Mouse (Mus musculus): ENCODE data around the gene Rab11fip3.
A peak's percentile ranks its signal among the peaks of the same experiment; 100 is the strongest.

The Rab11fip3 gene

DNA sequence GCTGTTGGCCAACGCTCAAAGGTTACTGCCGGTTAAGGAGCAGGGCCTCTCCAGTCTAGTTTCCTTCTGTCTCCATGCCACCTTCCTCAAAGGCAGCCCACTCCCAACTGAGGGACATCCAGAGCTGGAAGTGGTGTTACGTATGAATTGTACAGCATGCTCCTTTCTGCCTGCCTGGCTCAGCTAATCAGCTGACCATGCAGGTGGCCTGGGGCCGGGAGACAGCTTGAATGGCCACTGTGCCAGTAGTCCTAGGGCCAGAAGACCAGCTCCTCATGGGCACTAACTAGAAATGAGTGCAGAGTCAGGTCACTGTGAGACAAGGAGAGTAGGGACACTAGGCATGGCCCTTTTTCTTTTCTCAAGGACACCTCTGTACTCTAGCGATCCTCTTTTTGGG lies 116.2 kb downstream of the Rab11fip3 start:
- no peak for DNase-seq

DNA sequence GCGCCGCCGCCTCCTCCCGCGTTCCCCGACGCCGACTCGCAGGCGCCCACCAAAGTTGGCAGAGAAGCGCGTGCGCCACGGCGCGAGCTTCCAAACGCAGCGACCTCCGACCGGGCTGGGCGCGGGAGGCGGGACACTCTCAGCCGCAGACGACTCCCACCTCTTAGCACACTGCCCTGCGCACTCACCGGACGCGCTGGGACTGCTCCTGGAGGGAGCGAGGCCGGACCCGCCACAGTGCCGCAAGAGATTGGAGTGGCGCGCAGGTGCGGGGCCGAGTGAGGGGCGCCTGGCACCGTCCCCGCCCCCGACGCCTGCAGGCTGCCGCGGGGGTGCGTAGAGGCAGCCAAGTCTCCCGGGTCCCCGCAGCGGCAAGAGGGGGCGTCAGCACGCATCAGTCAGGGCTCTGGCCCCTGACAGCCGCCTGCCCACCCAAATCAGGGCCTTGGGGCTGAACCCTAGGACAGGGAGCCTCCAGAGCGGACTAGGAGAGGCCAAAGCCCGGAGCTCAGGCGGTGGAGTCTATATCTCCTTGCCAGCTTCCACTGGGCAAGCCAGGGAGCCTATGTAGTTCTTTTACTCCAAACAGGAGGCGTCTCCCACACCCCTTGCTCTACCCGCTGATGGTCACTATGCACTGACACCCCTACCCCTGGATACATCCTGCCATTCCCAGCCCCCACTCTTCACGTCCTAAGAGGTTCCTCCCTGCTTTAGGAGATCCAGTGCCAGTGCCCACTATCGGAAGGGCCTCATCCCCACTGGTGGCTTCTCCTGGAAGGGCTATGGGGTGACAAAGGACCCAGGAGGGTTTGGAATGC lies 117.3 kb downstream of the Rab11fip3 start, which contains the start of gene A930017K11Rik:
Gene A930017K11Rik (minus strand): TSS at position 763 of the 821 bp plus-strand sequence.
- no peak for DNase-seq

DNA sequence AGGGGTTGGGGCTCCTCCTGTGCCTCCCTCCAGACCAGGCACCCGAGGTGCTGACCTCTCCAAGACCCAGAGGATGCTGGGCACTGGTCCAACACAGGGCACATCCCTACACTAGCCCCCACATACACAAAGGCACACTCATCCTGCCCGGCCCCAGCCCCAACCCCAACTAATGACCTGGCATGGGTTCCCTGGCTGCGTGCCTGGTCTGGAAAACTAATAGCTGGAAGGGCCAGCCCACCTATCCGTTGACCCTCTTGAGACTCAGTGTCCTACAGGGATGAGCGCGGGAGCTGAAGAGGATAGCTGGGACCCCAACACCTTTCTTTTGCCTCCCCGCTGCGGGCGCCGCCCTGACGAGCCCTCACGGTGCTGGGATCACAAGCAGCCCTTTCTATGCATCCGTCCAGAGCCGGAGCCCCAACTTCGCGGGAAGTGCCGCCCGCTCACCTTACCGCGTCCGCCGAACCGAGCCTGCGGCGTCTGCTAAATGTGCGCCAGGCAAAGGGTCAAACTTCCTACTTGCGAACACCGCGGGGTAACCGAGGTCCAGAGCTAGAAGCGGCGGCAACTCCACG lies 118.0 kb downstream of the Rab11fip3 start:
- DNase-seq: no peak

DNA sequence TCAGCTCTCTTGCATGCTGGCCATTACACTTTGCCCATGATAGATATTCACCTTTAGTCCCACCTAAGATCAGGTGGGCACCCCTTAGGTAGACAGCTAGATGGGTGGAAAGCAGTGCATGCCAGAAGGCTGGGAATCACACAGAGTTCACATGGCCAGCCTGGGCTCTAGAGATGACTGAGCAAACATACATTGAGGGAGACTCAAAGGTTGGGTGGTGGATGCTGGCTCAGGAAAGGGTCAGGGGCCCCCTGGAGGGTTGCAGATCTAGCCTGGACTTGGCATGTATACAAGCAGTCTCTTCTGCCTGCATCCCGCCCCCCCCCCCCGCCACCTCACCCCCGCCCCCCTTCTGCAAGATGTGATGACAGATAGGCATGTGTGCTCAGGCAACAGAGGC lies 118.6 kb downstream of the Rab11fip3 start:
- DNase-seq: no peak

DNA sequence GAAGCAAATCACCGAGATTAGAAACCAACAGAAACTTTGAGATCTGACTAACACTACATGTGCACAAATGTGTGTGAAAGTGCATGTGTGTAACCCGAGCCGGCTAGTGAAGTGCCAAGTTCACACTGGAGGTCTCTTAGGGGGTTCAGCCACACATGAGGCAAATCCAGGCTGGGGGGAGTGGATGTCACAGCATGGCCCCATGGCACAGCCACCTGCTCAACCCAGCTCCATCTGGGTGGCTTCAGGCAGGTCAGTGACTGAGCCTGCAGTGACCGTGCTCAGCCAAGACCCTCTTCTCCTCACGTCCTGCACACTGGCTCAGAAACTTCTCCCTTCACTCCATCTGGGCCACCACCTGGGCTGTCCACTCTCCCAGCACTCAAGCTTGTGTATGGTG lies 119.4 kb downstream of the Rab11fip3 start:
- no peak for DNase-seq

DNA sequence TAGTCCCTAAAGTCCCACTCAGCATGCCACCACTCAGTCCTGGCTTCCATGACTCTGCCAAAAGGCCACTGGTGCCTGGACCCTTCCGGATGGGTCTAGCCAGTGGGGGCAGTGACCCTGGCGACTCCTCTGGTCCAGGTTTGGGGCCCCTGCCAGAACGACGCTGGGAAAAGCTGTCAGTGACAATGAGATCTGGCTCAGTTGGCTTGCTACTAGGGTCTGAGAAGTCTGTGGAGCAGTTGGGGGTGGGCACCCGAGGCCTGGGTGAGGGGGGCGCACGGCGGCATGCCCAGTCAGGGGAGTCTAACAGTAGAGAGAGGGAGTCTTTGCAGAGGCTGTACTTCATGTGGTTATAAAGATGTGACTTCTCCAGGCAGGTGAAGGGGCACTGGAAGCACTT lies 121.3 kb downstream of the Rab11fip3 start:
- no peak for DNase-seq

DNA sequence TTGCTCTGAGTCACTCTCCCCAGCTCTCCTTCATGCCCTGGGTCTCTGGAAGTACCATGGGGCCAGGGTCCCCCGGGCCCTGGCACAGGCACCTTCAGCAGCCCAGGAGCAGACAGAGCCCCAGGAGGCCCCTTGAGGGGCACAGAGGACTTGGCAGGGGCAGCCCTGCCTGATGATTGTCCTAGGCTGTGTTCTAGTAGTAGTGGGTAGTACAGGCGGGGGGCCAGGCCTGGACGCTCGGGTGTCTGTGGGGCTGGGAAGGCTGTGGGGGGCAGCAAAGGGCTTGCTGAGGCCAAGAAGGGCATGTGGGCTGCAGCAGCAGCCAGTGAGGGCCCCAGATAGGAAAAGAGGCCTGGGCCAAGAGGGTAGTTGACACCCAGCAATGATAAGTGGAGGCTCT lies 121.8 kb downstream of the Rab11fip3 start:
- DNase-seq: no peak

DNA sequence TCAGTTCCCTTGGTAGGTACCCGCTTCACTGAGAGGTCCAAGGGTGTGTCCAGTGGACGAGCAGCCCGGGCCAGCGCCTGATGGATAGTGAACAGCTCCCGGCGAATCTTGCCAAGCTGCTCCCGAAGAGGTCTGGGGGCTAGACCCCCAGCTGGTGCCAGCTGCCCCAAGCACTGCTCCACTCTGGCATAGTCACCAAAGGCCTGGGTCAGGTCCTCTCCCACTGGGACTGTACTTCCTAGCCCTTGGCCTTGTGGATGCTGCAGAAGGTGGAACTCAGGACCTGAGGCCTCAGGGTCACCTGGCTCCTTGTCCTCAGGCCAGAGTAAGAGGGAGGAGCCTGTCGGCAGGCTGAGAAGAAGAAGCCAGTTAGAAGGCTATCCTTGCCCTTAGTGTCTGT lies 122.5 kb downstream of the Rab11fip3 start:
- DNase-seq: no peak

DNA sequence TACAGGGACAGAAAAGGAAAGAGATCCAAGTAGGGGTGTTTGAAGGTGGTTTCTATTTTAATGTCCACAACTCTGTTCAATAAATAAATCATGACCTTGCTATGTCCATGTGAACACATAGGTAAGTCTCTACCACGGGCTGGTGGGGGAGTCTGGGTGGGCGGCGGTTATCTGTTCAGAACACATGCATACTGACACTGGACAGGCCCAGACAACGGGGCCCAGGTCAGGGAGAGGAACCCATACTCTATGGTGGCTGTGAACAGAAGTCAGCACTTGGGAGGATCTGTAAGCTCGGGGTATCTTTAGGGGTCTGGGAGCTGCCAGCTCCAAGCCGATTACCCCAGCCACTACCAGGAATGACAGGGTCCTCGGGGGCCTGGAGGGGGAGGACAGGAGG lies 123.0 kb downstream of the Rab11fip3 start:
- no peak for DNase-seq

DNA sequence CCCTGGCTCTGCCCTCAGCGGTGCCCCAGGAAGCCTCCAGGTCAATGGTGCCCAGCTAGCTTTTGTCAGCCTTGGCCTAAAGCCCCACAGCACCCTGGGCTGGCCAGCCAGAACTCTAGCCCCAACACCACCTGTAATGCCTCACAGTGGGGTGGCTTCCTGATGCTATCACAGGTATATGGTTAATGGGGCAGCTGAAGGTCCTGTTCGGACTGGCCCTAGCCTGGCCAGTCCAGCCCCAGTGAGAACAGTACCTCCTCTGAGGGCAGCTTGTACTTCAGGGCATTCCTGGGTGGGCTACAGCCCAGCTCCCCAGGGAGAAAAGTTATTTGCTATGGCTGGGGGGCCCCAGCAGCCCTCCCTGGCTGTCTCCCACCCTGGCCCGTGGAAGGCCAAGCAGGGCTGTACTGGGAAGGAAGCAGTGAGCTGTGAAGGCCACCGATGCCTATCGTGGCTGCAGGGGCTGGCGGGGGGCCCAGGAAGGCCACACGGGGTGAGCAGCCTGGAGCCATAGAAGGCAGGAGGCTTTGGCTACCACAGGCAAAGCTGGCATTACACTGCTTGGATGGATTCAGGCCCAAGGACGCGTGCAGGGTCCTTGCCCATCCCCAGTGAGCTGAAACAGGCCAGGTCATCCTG lies 123.7 kb downstream of the Rab11fip3 start:
- DNase-seq: no peak

DNA sequence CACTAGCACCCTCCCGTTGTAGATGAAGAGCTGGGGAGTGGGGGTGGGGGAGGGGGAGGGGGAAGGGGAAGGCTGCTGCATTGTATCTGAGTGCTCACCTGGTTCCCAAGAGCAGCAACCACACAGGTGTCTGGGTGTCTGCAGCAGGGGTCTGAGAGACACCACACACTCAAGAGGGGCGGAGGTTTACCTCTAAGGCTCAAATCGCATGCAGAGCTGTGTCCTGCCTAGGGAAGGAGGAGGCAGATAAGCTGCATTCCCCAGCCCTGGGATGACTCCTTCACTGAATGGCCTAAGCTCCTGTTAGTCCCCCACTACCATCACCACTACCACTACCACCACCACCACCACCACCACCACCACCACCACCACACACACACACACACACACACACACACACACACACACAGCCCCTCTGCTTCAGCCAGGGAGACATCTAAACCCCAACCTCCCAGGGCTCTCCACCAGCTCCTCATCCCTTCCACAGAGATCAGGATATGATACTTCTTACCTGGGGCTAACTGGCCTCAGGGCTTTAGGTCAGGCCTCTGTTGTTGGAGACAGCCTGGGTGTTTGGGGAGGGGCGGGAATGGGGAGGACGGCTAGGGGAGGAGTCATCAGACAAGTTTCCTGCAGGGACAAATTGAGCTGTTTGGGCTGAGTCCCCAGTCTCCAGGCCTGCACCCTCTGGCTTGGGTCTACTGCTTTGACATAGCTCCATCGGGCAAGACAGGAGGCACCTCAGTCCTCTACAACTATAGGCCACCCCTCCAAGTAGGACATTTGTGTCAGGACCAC lies 124.8 kb downstream of the Rab11fip3 start, which contains the start of the genes Pigq and Nhlrc4:
Gene Pigq (minus strand): TSS at position 571 of the 798 bp plus-strand sequence.
Gene Nhlrc4 (minus strand): TSS at position 596 of the 798 bp plus-strand sequence.
- DNase-seq: no peak

DNA sequence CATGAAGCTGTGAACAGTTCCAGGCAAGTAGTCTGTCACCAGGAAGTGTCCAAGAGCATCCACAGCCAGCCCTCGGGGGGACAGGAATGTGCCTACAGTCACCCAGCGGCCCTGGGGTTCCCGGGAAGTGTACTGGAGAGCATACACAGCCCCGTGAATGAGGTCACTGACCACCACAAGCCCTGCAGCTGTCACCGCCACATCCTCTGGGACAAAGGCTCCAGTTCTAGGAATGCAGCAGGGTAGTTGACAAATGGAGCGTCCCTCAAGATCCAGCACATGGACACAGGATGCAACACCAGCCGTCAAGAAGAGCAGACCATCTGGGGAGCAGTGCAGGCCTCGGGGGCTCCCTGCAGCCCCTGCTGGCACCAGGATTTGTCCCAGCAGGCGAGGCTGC lies 125.6 kb downstream of the Rab11fip3 start:
- DNase-seq: no peak

DNA sequence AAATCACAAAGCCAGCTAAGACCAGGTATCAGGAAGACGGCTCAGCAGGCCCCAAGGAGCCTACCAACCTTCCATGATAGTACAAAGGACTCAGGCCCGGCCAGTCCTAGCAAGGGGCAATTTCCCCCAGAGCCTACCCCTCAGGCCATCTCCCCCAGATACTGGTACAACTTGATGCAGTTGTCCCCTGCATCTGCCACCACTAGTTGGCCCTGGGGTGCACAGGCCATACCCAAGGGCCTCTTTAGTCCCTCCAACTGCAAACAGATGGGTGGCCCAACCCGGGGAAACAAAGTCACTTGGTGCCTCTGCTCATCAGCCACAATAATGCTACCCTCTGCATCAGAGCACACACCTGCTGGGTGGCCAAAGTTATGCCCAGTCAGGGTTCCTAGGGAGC lies 126.1 kb downstream of the Rab11fip3 start:
- no peak for DNase-seq

DNA sequence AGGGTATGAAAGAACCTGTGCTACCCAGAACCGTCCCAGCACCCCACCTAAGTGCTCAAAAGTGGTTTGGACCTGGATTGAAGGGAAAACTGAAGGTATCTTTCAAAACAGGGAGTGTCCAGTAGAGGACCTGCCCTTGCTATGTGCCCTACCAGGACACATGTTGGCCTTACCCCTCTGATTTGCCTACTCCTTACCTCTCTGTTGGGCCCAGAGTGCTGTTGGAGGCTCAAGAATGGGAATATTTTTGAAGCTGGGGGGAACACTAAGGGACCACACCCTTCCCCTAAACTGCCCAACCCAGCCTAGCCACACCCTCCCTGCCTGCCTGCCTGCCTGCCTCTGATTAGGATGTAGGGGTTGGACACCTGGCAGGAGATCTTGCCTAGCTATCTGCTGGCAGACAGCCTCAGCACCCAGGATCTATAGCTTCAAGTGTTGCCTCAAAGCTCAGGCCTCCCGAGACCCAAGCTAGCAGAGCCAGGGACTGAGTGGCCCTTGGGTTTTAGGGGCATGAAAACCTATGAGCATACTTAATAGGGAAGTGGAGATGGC lies 126.7 kb downstream of the Rab11fip3 start:
- DNase-seq: no peak

DNA sequence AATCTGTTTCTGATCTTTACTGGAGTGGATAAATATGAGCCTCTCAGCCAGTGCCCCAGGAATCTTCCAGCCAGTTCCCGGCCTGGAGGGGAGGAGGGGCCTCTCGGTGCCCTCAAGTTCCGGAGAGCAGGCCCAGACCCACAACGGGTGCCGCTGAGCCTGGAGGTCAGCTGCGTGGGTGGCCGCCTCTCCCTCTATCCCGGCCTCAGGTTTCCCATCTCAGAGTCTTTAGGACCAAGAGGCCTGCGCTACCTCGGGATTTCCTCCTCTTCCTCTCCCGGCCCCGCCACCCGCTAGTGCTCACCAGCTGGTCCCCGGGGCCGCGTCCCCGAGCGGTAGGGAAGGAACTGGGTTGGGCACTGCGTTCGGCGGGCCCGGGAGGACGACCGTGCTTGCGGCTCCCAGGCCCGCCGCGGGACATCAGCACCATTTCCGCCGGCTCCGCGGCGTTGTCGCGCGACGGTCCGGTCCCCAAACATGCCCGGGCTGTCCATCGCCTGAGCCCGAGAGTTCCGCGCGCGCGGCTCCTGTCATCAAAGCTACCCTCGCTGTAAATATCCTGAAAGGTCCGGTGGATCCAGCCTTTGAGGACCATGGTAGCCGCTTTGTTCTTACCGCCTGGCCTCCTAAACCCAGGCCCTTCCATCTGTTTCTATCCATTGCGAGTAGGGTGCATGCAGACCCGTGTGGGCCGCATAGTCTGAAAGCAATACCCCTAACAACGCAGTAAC lies 127.7 kb downstream of the Rab11fip3 start:
- peak; percentile 74 for DNase-seq
